ENCODE assay signal across 7 mouse cellular contexts in the genomic region with DNA sequence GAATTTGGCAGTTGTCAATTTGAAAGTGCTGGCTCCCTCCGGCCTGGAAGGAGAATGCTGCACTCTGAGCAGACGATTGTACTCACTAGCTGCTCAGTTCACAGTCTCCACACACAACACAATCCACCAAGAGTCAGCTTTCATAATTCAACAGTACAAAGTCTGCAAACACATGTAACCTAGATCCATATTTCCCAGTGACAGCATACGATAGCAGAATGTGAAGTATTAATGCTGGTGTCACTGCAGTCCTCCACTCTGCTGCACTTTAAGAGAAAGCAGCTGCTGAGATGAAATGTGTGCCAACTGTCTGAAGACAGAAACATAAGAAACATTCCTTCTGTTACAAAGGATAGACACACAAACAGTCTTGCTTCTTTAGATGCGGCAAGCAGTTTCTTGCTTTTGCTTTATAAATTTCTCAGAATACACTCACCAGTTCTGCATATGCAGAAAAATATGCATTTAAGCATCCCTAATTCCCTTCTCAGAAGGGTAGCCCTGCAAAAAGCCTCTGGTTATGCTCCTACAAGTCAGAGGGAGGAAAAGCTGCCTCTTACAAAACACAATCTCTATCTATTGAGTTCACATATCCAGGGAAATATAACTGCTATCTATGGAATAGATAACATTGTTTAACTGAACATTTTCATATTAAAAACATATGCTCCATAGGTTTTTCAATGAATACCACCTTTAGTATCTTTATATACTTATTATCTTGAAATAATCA.
DNase-seq lines count a peak whose midpoint lies in the region; ATAC-seq and TF ChIP-seq lines count a peak whose summit lies in the region.

No protein-coding gene starts in this region.

- H3K9ac ChIP-seq in forebrain, embryonic 16.5 days (replicated peaks; ENCODE audit: low read depth, low read length): no peak overlapping the region
- H3K9ac ChIP-seq in intestine, embryonic 16.5 days (ENCODE audit: low read depth, low read length): no peak overlapping the region
- no peak overlapping the region for H3K9ac ChIP-seq in lung, embryonic 15.5 days

- intact Hi-C loops in left cerebral cortex, adult 2 months (cut with DNase I): no loop called here

- H3K27me3 ChIP-seq in forebrain, embryonic 16.5 days (replicated peaks; ENCODE audit: control insufficient read depth, insufficient read depth, low read length): no peaks in the 10 kb centered on the region
- no peaks in the 10 kb centered on the region for H3K27me3 ChIP-seq in intestine, embryonic 16.5 days (replicated peaks; ENCODE audit: control insufficient read depth, insufficient read depth, low read length)
- H3K27me3 ChIP-seq in lung, embryonic 15.5 days: no peaks in the 10 kb centered on the region

- no peak overlapping the region for H3K4me3 ChIP-seq in left cerebral cortex, adult 2 months
- no peak overlapping the region for H3K4me3 ChIP-seq in forebrain, embryonic 16.5 days (replicated peaks; ENCODE audit: low read length)
- H3K4me3 ChIP-seq in intestine, embryonic 16.5 days (ENCODE audit: low read length): no peak overlapping the region
- H3K4me3 ChIP-seq in lung, embryonic 15.5 days: no peak overlapping the region

- ATAC-seq in forebrain, embryonic 16.5 days: 0 out of 2 replicates have a peak, but pooled peaks have one; percentile 47
- peak; percentile 66 for ATAC-seq in intestine, embryonic 16.5 days
- peak; percentile 96 for ATAC-seq in lung, embryonic 15.5 days (ENCODE audit: borderline replicate concordance, extremely low read depth, low FRiP score, low TSS enrichment)

- no peaks in the 10 kb centered on the region for H3K36me3 ChIP-seq in forebrain, embryonic 16.5 days (ENCODE audit: control insufficient read depth, insufficient read depth)
- H3K36me3 ChIP-seq in intestine, embryonic 16.5 days (ENCODE audit: control insufficient read depth, insufficient read depth, low read length): no peaks in the 10 kb centered on the region
- H3K36me3 ChIP-seq in lung, embryonic 15.5 days: no peaks in the 10 kb centered on the region

- H3K27ac ChIP-seq in left cerebral cortex, adult 2 months: peak overlapping the region; percentile 60
- H3K27ac ChIP-seq in forebrain, embryonic 16.5 days (ENCODE audit: low read length): peak overlapping the region; percentile 71
- H3K27ac ChIP-seq in intestine, embryonic 16.5 days (ENCODE audit: low read length): peak overlapping the region; percentile 66; the same call in 1 of the 2 replicates
- H3K27ac ChIP-seq in lung, embryonic 15.5 days: peak overlapping the region; percentile 88

- no peak for TF ChIP-seq CTCF in left cerebral cortex, adult 2 months (IDR thresholded peaks at IDR 0.05)

- peaks cover 6% of the 10 kb centered on the region for H3K4me1 ChIP-seq in forebrain, embryonic 16.5 days (replicated peaks; ENCODE audit: control insufficient read depth, insufficient read depth, low read length)
- no peaks in the 10 kb centered on the region for H3K4me1 ChIP-seq in intestine, embryonic 16.5 days (ENCODE audit: control insufficient read depth, insufficient read depth, low read length)
- H3K4me1 ChIP-seq in lung, embryonic 15.5 days: peaks cover 3% of the 10 kb centered on the region; the same call in 1 of the 2 replicates

- no peaks in the 10 kb centered on the region for H3K9me3 ChIP-seq in forebrain, embryonic 16.5 days (ENCODE audit: control insufficient read depth, low read length)
- no peaks in the 10 kb centered on the region for H3K9me3 ChIP-seq in intestine, embryonic 16.5 days (ENCODE audit: control insufficient read depth, low read length)
- H3K9me3 ChIP-seq in lung, embryonic 15.5 days: no peaks in the 10 kb centered on the region

- H3K4me2 ChIP-seq in forebrain, embryonic 16.5 days (ENCODE audit: low read length): no peak overlapping the region
- no peak overlapping the region for H3K4me2 ChIP-seq in intestine, embryonic 16.5 days (ENCODE audit: low read depth, low read length)
- H3K4me2 ChIP-seq in lung, embryonic 15.5 days: no peak overlapping the region; the same call in 1 of the 2 replicates

- WGBS in forebrain, embryonic 16.5 days: 41% methylated on average over 4 of the region's 4 CpGs
- 46% methylated on average over 4 of the region's 4 CpGs for WGBS in intestine, embryonic 16.5 days
- 45% methylated on average over 4 of the region's 4 CpGs for WGBS in lung, embryonic 15.5 days

- no peak for DNase-seq in left cerebral cortex, adult 2 months (ENCODE audit: extremely low spot score in 1 of 2, low spot score in 2 of 2)
- no peak for DNase-seq in left cerebral cortex, adult 11 months (ENCODE audit: low spot score)
- no peak for DNase-seq in spleen, adult 12 weeks (ENCODE audit: low spot score)
- DNase-seq in adrenal gland, postnatal 36 days: no peak
